Mouse (Mus musculus) gastrocnemius, postnatal 36 days (tissue): ENCODE results near the gene Vps35l. TPM values are rescaled to one million over a fixed set of nuclear protein-coding genes. Genes with fewer than 3 reads are reported as not detected.

Experiments
- DNase-seq, 2 experiments: peaks; one replicate each; pipeline ENCODE4 v3.0.0; 2022
- intact Hi-C: fragments of 180-260 bp; cut with DNase I; formaldehyde crosslinking; loops from one replicate; pipeline ENCODE4 v1.15.1; 2025
- total RNA-seq, 2 experiments: library from RNA; stranded (reverse); gene quantifications; 2 replicates each; pipeline ENCODE4 v1.2.3; 2021

Vps35l gene
- total RNA-seq, 2 experiments from 2014 or later: 17.7 to 20.2 TPM

DNA sequence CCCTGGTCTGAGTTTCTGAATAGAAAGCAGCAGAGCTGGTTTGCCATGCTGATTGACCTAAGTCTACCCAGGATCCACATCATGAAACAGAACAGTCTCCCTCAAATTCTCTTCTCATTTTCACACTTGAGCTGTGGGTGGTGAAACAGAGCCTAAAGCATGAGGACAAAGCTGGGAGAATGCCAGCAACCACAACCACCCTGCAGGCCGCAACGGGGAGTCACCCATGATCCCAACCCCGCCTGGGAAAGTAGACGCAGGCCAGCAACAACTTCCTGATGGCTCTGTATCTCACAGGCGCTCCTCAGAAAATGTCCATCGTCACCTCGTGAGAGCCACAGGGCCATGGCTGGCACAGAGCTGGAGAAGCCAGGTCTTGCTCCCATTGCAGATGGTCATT is 111.5 kb downstream of the Vps35l start:
- intact Hi-C loops: no loop called here
- no peak for DNase-seq

- no peak for DNase-seq
- intact Hi-C loops: no loop called here
Observed at GRCm38 (mm10) chr7:118852611-118853010, 112.6 kb downstream of the Vps35l start.

DNA sequence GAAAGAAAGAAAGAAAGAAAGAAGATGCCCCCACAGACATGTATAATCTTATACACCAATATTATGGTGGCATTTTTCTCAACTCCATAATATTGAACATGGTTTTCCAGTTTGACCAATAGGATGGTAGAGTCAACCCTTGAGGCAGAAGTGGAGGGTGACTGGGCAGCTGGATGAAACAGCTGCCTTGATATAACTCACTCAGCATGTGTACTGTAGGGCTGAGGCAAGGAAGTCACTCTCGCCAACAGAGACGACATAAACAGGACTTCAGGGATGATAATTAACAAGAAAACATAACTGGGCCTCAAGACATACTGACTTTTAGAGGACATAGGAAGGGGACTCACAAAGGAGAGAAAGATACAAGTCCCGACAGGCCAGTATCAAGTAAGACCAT is 114.6 kb downstream of the Vps35l start:
- intact Hi-C loops: loop anchor here (5.0 kb wide), 1 partner anchor 138 kb away; no protein-coding TSS in a partner anchor
- DNase-seq: no peak

DNA sequence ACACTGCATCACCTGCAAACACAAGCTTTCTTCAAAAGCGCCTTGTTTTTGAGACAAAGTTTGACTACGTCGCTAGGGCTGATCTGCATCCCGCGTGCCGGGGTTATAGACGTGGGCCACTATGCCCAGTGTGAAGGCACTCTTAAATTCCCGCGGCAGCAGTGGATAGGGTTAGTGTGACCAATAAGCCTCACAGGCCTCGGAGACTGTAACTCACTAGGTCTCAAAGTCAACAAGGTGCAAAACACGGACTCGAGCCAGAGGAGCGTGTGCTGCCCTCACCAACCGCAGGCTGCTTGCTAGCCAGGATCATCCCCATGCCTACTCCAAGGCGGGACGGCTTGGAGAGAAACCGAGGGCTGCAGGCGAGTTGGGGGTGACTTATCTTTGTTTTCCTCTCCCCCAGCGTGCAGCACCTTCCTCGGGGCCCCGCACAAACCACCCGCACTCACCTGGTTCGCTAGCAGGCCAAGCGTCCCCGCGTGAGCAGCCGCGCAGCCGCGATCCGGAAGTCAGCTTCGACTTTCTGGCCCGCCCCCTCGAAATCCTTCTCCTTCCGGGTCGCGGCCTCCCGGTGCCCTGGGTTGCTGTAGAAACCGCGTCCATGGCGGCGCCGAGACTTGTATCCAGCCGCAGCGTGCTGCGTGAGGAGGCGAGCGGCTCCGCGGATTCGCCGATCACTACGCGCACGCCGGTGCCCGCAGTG is 115.3 kb downstream of the Vps35l start, which contains the start of gene Iqck:
TSS of gene Iqck (plus strand) at position 582 of the 706 bp plus-strand sequence.
- intact Hi-C loops: loop anchor here (5.0 kb wide), 1 partner anchor 137 kb away; no protein-coding TSS in a partner anchor

DNA sequence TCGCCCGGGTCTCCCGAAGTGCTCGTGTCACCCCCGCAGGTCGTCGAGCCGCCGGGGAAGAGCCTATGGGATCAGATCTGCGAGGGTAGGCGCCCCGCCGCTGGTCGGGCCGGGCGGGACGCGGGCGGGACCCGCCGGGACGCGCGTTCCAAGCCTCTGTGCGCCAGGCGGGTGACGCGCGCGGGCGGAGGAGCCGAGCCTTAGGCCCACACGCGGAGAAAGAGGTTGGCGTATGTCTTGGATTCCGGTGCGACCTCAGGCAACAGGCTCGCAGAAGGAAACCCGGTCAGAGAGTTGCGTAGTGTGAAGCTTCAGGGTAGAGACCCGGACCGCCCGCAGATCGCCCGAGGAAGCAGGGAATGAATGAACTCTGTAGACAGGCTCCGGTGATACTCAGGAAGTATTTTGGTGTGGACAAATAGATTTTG is 115.9 kb downstream of the Vps35l start, which contains the start of gene Knop1:
TSS of gene Knop1 (minus strand) at position 378 of the 428 bp plus-strand sequence.
- intact Hi-C loops: loop anchor here (5.0 kb wide), 1 partner anchor 136 kb away; no protein-coding TSS in a partner anchor
- DNase-seq: no peak

More for the DNA sequence above, 115.3 kb downstream of the Vps35l start, which contains the start of gene Iqck:
- peak; percentile 86 to 87 for DNase-seq

DNA sequence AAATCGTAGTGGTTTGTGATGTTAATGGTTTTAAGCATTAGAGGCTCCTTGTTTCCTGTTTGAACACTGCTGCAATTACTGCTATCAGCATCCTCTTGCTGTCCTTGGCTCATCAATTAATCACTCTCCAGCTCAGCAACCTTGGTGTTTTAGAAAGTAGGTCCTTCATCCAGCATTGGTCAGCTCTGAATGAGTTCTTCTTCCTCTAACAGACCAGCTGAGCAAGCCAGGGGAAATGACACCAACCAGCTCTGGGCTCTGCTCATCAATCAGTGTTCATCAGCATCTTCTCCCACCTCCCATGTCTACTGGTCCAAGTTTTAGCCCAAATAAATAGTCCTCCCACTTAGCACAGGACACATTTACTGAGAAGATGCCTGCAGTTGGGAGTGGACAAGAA is 118.6 kb downstream of the Vps35l start:
- intact Hi-C loops: loop anchor here (5.0 kb wide), 1 partner anchor 134 kb away; no protein-coding TSS in a partner anchor

GRCm38 (mm10) chr7:118865362-118865761 is 125.3 kb downstream of the Vps35l start:
- intact Hi-C loops: no loop called here
- no peak for DNase-seq

More for the DNA sequence above, 118.6 kb downstream of the Vps35l start:
- DNase-seq: no peak

GRCm38 (mm10) chr7:118879466-118880029 is 139.5 kb downstream of the Vps35l start:
- DNase-seq: no peak
- intact Hi-C loops: no loop called here

- DNase-seq: no peak
- intact Hi-C loops: no loop called here
Observed at GRCm38 (mm10) chr7:118883957-118884356, 143.9 kb downstream of the Vps35l start.

GRCm38 (mm10) chr7:118884969-118885368 is 144.9 kb downstream of the Vps35l start:
- intact Hi-C loops: no loop called here
- no peak for DNase-seq

DNA sequence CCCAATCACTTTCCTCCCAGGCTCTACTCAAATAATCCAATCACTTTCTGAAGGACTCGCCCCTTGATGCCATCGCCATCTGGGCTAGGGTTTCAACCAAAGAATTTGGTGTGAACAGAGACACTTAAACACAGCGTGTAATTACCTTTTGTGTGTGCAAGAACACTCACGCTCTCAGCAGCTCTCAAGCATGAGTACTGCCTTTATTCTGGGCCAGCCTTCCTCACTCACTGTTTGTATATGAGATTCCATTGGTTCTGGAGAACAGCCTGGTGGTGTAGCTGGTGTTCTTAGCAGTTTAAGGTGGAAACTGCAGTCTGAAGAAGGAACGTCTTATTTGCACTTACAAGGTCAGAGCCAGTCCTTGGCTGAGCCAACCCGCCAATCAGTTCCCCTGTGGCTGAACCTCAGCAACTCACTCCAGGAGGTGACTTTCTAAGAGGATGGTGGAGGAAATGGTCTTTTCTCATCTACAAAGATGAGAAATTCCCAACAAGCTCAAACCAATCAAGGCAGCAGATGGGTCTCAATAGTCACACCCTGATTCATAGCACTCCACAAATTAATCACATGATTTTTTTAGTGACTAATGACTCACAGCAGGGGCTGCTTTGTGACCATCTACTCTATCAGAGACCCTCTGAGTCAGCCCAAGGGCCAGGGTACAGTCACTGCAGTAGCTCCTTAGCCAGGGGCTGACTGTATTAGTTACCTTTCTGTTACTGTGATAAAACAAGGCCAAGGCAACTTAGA is 147.5 kb downstream of the Vps35l start:
- no peak for DNase-seq
- intact Hi-C loops: no loop called here

- DNase-seq: no peak
Observed at GRCm38 (mm10) chr7:118889046-118889680, 149.1 kb downstream of the Vps35l start.

More at GRCm38 (mm10) chr7:118889046-118889680, 149.1 kb downstream of the Vps35l start:
- intact Hi-C loops: no loop called here

Other genes with a start within 250 kb of the Vps35l start
- gene Itpripl2, start 248.3 kb upstream of the Vps35l start, total RNA-seq: 1 to 10 TPM; 8.0 to 8.8 TPM
- 10 to 100 TPM; 51.9 to 53.5 TPM for gene Coq7, start 206.9 kb upstream of the Vps35l start, total RNA-seq
- gene Tmc7, start 155.5 kb upstream of the Vps35l start, total RNA-seq: 1 to 10 TPM; 7.3 to 7.9 TPM
- gene Tmc5, start 142.9 kb upstream of the Vps35l start, total RNA-seq: under 1 TPM in 1 of 2 experiments, not detected in 1; 0.08 TPM
- 10 to 100 TPM; 33.4 to 35.8 TPM for gene Gde1, start 34.4 kb upstream of the Vps35l start, total RNA-seq
- gene Ccp110, start 27.7 kb upstream of the Vps35l start, total RNA-seq: 1 to 10 TPM; 1.9 to 2.3 TPM
- under 1 TPM in 1 of 2 experiments, not detected in 1; 0.52 TPM for gene Iqck, start 115.5 kb downstream of the Vps35l start, total RNA-seq
- 10 to 100 TPM; 22.2 to 27.1 TPM for gene Knop1, start 116.0 kb downstream of the Vps35l start, total RNA-seq